Mouse (Mus musculus) embryo, embryonic 10.5 days (tissue): ENCODE data around the gene Wbp1l.

Source experiments
- DNase-seq: peaks from one replicate; pipeline ENCODE4 v3.0.0-alpha.2; 2015; ENCODE audit warnings: low spot score

Gene Wbp1l

DNA sequence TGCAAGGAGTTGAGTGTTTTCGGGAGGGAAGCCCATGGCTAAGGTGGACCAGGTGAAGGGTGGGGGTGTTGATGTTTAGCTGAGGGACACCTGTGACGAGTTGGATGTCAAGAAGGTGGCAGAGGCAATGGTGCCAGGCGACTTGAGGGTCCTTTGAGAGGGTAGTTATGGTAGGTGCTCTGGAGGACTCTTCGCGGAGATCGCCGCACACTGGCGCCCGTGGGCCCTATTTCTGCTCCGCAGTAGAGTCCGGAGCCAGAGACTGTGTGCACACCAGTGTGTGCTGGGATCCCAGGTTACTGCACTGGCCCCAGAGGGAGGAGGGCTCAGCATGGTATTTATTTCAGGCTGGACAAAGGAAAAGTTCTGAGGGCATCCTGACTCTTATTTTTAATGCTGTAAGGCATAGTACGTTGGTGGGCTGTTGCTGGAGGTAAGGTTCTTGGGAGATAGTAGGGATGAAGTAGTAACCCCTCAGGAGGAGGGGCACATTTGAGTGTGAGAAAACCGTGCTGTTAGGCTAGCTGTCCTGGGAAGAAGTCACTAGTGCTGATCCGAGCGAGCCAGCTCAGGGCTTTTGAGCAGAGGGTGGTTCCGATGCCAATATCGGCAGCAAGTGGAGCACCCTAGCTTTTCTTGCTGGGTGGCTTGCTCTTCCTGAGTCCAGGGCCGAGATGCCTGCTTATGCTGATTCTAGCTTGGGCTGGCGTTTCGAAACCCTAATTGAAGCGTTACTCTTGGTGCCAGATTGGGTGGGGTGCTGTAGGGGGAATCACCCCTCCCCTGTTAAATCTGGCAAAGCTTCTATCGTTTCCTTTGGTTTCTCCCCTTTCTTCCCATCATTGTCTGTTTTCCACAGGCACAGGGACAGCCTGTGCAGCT lies 732 bp downstream of the Wbp1l start:
- no peak for DNase-seq

DNA sequence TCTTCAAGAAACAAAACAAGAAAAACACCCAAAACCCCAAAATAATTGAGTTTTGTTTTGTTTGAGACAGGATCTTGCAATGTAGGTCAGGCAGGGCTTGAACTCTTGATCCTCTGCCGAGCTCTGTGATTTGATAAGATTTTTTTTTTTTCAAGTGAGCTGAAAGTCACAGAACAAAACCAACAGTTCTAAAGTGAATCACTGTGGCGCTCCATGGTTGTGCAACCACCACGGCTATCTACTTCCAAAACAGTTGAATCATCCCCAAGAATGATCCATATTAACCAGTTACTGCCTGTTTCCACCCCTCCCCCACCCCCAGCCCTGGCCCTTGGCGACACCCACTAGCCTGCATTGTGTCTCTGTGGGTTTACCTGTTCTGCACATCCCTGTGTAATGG lies 1.5 kb downstream of the Wbp1l start:
- DNase-seq, result no peak

DNA sequence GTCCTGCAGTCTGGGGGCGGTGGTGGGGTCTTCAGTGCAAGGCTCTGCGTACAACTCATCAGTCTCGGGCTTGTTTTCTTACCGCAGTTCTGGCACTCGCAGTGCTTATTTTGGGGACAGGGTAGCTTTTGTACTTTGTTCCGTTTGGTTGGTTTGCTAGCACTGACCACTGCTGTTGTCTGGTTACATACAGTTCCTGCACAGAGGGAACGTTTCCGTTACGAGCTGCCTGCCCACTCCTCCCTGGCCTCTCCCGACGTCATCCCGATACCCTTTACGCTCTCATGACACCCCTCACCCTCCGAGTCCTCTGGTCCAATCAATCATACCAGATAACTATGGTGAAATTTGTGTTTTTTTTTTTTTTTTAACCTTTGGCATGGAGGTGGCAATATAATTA lies 2.6 kb downstream of the Wbp1l start:
- no peak for DNase-seq

DNA sequence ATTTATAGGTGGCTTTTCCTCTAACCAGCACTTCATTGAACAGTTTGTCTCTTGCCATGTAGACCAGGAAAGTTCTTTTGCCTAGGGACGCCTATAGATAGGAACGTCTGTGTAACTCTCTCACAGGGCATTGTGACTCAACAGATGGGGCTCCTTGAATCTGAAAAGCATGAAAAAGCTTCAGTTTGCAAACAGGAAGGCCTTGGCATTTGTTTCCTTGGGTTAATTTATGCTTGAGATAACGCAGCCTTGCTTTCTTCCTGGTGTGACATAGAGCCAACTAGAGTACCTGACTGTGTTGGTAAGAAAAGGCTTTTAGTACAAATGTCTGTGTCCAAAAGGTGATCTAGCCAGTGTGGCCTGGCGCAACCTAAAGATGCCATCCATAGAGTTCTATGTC lies 3.5 kb downstream of the Wbp1l start:
- no peak for DNase-seq

DNA sequence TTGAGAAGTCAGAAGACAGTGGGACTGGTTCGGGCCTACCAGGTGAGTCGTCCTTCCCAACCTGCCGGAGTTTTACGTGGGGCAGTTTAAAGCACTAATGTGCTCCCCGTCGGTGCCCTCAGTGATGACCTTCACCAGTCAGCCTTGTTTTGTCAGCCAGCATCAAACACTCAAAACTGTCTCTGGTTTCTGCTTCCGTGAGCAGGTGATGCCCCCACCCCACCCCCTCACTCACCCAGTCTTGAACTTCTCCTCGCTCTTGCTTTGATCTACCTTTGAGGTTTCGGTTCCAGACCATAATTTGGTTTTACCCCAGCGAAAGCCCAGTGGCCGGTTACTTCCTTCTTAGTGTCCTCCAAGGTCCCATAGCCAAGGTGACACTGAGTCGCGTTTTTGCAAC lies 7.8 kb downstream of the Wbp1l start:
- no peak for DNase-seq

DNA sequence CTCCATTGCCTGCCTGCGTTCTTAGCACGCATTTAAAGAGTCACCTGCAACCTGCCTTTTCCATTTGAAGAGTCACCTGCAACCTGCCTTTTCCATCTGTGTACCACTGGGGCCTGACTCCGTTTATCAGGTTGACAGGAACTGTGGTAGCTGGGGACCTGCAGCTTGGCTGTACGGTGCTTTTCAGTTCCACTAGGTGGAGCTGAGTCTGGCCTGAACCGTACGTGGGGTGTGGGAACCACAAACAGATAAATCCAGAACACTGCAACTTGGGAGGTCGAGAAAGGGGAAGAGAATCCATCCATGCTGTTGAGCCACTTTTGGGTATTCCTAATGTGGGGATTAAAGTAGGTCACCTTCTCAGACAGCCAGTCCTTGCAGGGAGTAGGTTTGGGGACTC lies 8.5 kb downstream of the Wbp1l start:
- no peak for DNase-seq

DNA sequence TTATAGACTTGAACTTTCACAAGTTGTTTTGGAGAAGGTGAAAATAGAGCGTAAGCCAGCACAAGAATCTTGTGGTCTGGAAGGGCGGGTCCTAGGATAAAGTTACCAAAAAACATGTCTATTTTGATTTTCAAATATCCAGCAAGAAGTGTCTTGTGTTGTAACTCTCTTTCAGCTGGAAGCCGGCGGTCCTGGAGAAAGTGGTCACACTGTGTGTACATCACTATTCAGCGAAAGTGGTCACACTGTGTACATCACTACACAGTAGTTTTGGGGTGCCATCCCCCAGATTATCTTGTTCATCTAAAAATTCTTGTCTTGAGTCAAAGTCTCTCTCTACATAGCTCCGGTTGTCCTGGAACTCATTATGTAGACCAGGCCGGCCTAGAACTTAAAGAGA lies 9.3 kb downstream of the Wbp1l start:
- DNase-seq, result no peak

DNA sequence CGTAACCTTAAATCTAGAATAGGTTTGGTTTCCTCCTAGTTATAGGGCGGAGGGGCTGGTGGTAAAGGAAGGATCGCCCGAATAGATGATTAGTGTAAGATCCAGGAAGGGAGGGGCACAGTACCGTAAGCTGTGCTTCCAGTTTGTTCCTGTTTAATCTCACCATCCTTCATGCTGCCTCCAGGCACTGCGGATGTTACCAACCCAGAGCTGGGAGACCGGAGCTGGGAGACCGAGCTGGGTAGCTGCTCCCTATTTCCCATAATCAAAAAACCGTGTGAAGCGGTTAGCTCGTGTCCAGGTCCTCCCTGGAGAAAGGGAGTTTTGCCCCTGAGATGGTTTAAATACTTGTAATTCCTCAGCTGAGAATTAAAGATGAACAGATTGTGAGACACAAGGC lies 17.5 kb downstream of the Wbp1l start:
- DNase-seq, result no peak

DNA sequence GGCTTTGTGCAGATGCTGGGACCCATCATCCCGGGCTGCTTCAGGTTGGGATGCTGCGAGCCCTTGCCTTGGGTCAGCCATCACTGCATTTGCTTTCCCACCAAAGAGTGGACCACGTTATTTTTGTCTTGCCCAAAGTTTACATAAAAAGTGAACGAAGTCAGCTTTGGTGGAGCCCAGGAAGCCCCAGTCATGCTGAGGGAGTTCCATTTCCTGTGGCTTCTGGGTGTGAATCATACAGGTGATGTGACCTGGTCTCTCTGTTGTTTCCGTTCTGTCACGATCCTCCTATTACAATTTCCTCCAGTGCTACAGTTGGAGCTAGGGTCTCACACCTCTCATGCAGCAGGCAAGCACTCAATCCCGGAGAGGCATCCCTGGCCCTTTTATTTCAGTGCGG lies 18.5 kb downstream of the Wbp1l start:
- DNase-seq, result no peak

DNA sequence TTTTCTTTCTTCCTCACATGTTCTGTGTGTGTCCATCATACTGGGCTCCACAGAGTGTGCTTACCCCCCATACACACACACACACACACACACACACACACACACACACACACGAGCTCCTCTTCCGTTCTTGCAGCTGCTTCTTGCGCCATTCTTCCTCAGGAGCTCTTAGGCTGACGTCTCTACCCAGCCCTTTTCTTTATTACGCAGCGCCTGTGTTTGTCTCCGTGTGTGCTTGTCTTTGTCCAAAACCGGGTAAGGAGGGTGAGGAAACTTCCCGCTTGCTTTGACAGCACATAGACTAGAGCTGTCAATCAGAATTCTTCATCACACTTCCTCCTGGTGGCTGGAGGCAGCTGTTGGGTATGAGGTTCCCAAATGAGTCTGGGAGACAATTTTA lies 19.4 kb downstream of the Wbp1l start:
- no peak for DNase-seq

DNA sequence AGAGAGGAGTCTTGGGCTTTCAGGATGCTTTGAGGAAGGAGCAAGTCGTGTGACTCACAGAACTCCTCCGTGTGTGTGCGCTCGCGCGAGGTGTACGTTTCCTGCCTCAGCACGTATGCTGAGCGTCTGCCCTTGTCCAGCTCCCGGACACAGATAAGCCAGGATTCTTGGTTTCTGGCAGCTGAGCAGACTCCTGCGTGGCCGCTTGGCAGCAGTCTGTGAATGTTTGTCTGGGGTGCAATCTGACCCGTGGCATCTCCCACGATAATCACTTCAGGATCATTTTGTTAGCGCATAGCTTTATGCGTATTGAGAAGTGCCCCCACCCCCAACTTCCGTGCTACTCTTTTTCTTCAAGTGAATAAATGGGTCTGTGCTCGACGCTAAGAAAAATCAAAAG lies 20.1 kb downstream of the Wbp1l start:
- DNase-seq, result no peak

DNA sequence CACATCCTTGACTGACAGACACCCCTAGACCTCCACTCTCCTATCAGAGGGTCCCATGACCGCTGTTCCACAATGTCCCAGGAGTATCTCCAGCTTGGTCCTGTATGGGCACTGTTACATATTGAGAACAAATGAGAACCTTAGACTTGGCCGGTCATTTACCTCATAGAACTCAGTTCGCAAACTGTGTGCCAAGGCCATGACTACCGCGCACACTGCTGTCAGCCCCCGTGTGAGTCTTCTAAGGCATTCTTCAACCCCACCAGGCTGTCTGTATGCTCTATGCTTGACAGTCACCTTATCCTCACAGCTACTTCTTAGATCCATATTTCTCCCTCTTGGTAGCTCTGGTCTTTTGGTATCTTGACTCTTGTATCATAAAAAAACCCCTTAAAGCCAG lies 20.6 kb downstream of the Wbp1l start:
- no peak for DNase-seq

DNA sequence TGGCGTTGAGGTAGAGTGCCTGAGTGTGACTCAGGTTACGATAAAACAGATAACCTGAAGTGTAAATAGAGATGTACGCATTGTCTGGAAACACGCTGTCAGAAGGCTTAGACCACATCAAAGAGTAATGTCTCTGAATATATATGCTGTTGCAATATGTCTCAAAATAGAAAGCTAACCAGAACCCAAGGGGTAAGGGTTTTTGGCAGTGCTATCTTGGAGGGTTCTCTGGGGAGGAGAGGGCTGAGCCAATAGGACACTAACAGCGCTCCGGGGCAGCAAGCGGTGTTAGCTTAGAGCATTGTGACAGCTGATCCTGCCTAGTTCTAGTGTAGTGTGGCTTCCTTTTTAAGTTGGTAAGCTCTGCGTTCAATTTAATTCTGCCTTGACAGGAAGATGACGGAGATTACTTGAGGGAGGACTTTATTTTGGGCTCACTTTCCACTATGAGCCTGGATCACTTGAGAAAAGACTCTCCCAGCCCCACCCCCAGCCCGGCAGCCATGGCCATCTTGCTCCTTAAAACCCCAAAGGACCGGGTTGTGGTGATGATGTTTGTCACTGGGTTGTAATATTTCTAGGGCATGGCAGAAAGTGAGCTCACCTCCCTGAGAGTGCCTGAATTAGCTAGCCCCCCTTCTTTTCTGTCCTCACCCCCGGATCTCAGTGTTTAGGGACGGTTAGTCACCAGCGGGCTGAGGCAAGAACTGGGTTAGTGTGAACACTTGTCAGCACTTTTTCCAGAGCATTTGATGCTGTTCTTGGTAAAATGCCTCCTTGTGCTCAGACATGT lies 21.3 kb downstream of the Wbp1l start:
- DNase-seq, result no peak

DNA sequence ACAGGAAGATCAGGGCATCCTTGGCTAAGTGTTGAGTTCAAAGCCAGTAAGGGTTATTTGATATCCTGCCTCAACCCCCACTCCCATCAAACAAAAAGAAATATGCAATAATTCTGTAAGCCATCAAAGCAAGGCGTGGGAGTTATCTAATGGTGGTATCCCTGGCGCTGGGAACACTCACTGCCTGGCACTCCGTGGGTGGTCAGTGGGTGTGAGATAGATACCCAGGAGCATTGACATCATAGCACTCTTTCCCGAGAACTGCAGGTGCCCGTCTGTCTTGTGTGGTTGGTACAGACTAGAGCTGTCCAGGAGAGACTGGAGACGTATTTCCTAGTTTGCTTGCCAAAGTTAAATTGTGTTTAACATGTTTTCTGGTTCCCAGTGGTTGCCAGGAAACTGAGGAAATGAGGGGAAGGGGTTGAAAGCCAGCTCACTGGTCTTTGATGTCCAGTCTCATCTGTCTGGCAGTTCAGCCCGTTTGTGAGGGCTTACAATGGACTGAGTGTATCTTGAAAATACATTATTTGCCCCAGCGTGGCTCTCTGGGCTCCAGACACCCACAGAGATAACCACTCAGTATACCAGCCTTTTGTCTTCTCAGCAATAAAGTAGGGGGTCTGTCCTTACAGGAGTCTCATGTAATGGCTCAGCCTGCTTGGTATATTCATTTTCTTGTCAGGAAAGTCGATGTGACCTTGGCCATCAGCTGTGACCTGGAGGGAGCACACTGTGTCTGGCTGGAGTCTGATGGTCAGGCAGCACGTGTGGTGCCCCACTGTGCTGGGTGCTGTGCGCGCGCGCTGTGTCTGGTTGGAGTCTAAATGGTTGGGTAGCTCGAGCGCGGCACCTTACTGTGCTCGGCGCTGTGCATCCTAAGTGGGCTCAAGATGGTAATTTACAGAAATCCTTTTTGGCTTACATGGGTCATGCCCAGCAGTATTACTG lies 22.6 kb downstream of the Wbp1l start:
- DNase-seq, result no peak

DNA sequence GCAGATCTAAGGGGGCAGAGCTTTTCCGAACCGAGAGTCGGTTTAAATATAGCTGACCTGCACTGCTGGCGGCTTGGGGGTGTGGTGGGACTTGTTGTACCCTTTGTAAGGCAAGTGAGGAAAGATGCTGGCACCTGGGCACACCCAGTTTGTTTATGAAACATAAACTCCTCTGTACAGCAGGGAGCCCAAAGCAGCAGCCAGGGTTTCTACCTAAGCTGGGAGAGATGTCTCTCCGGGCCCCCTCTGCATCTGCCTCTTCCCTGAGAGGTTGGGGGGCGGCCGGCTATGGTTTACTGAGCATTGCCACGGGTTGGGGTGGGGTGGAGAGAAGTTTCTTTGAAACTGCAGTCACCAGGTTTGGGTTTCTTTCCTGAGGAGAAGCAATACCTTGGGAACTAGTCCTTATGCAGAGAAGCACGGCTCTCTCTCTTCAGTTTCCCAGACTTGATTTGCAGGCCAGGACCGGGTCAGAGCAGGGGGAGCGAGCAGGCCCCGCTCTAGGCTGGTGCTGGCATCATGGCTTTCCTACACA lies 23.8 kb downstream of the Wbp1l start:
- no peak for DNase-seq

DNA sequence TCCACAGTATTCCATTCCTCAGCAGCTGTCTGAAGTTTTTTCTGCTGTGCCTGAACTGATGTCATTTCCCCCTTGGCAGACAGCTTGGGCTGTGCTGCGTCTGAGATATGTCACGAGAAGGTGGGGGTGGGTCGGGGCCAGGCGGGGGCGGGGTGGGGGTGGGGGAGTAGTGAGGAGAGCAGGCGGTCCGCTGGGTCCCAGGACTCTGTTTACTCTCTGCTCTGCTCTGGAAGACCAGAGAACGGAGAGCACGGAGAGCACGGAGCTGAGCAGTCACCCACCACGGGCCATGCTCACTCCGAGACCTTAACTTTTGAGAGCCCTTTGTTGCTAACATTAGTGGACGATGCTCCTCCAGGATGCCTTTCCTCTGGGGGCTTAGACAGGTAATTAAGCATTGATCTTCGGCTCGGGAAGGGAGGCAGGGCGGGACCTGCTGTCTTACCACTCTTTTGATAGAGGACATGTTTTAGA lies 24.3 kb downstream of the Wbp1l start:
- DNase-seq, result peak; percentile 64

DNA sequence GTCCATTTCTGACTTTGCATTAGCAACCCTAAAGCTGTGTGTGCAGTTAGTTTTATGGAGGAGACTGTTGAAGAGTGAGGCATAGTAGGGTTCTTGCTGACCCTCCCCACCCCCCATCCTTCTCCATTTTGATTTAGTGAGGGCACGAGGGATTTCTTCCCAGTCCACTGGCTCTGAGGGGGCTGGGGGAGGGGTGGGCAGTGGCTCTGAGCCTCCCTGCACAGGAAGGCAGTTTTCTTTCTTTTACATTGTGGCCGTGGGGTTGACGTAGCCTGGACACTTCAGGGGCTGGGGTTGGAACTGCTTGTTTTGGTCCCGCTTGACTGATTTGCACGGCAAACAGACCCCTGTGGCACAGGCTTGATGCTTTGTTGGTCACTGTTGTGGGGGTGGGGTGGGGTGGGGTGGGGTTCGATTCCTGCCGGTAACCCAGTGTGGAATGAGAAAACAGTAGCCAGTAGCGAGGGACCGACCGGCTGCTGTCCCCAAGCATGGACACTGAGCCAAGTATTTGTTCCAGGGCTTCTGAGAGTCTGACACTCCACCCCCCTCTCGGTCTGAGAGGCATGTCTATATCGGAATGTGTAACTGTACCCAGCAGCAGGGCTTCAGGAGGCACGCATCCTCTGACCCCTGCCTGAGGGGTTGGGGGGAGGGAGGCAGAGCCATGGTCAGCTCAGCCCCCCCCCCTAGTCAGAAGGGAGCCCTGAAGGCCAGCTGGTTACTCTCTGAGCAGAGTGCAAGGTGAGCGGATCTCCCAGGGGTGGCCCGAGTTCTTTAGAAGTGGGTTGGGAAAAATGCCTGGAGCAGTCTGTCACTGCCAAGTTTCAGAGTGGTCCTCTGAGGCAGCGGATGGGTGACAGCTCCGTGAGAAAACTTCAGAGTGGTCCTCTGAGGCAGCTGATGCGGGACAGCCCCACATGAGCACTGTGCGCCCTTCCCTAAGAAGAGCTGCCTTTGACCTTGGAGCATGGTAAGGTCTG lies 25.2 kb downstream of the Wbp1l start:
- peak; percentile 76 for DNase-seq

DNA sequence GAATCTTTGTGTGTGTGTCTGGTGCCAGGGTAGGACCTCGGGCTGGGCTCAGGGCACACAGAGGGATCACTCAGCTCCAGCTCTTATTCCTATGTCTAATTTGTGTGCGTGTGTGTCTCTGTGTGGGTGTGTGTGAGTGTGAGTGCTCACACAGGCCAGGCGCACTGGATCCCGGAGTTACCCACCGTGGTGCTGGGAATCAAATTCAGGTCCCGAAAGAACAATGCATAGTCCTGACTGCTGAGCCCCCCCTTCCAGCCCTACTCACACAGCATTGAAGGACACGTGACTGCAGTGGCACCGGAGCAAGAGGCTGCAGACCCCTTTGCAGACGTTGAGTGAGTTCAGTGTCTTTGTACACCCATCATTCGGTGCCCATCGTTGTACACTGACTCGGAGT lies 26.1 kb downstream of the Wbp1l start:
- no peak for DNase-seq

DNA sequence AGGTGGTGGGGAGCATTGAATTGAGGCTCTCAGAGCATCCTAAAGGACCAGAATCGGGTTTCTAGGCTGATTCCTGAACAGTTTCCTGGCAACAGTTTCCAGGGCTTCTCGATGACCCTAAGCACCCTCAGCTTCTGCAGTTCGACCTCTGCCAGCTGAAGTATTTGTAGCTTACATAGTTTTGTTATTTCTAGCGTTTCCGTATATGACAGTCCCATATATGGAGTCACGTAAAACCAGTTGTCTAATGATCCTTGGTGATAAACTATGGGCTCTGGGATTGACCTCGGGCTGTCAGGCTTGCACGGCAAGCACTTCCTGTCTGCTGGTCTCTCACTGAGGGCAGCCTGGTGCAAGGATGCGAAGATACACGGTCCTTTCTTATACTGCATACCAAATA lies 26.6 kb downstream of the Wbp1l start:
- DNase-seq, result no peak

DNA sequence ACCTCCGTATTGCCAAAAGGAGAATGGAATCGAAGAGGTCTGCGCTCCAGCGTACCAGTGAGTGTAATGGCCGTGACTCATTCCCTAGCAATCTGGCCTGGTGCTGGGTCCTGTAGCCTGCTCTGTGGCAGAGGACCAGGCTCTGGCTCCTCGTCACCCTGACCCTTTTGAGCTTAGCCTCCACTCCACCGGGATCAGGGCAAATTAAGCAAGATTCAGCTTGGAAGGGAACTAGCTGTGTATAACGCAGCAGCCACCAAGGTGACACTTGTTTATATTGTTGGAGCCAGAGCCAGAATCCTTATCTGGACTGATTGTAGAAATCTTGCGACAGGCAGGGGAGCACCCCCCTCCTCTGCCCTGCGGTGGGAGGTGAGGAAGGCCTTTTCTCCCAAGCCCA lies 29.5 kb downstream of the Wbp1l start:
- DNase-seq, result no peak

DNA sequence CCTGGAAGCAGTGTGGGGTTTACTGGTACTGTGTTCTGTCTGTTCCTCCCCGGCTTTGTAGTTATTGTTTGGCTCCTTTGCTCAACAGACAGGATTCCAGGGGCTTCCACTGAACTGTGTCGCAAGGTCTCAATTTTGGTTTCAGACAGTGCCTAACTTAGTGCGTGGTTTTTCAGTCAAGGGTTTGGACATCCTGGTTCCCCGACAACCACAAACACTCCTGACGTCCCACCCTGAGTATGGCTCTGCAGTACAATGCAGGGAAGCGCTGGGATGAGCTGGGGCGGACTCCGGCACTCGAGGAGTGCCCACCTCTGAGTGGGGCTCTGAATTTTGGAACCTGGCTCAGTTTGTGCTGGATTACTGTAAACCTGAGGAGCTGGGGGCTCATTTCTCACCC lies 30.9 kb downstream of the Wbp1l start:
- no peak for DNase-seq
